Mouse (Mus musculus): ENCODE results near the gene Col6a2.

The Col6a2 gene

GRCm38 (mm10) chr10:76622928-76623680, at the start of gene Col6a2:
TSS of gene Col6a2 (minus strand) at chr10:76623630.
- DNase-seq (ENCODE audit: low spot score), result no peak

- no peak for DNase-seq (ENCODE audit: low spot score)
These were observed 48.5 kb upstream of the Col6a2 start for GRCm38 (mm10) chr10:76671939-76672338.

DNA sequence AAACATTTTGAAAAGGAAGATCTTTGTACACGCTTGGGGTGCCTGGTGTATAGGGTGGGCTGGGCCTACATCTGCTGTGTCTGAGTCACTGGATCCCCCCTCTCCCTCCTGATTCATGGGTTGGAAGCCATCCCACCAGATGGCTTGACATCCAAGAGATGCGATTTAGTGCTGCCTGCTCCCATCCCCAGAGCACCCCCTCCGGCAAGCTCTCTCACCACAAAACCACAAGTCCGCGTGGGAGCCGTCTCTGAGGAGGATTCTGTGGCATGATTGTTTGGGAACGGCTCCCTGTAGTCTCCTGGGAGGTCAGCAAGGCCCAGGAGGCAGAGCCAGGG, 45.5 kb upstream of the Col6a2 start:
- DNase-seq (ENCODE audit: low spot score), result no peak

- no peak for DNase-seq (ENCODE audit: low spot score)
These were observed 45.0 kb upstream of the Col6a2 start for GRCm38 (mm10) chr10:76668261-76668946.

DNA sequence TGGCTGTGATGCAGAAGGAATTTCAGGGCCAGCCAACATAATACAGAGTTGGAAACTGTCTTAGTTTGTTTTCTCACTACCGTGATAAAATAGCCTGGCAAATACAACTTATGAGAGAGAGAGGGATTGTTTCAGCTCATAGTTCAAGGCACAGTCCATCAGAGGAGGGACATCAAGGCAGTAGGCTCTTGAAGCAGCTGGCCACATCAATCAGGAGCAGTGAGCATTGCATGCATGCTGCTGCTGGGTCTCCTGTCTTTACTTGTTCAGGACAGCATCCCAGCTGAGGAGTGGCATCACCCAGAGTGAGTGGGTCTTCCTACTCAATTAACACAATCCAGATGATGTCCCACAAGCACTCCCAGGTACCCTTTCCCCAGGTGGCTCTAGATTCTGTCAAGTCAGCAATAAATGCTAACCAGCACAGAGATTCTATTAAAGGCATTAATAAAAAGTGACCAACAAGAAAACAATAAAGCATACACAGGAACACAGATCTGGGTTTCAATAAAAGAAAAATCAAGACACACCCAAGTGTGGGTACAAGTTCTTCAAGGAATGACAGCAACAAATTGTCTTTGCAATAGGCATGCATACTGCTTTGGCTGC, 43.9 kb upstream of the Col6a2 start:
- no peak for DNase-seq (ENCODE audit: low spot score)

- DNase-seq (ENCODE audit: low spot score), result no peak
These were observed 42.1 kb upstream of the Col6a2 start for GRCm38 (mm10) chr10:76665551-76665950.

GRCm38 (mm10) chr10:76664156-76665115, 41.0 kb upstream of the Col6a2 start:
- no peak for DNase-seq (ENCODE audit: low spot score)

DNA sequence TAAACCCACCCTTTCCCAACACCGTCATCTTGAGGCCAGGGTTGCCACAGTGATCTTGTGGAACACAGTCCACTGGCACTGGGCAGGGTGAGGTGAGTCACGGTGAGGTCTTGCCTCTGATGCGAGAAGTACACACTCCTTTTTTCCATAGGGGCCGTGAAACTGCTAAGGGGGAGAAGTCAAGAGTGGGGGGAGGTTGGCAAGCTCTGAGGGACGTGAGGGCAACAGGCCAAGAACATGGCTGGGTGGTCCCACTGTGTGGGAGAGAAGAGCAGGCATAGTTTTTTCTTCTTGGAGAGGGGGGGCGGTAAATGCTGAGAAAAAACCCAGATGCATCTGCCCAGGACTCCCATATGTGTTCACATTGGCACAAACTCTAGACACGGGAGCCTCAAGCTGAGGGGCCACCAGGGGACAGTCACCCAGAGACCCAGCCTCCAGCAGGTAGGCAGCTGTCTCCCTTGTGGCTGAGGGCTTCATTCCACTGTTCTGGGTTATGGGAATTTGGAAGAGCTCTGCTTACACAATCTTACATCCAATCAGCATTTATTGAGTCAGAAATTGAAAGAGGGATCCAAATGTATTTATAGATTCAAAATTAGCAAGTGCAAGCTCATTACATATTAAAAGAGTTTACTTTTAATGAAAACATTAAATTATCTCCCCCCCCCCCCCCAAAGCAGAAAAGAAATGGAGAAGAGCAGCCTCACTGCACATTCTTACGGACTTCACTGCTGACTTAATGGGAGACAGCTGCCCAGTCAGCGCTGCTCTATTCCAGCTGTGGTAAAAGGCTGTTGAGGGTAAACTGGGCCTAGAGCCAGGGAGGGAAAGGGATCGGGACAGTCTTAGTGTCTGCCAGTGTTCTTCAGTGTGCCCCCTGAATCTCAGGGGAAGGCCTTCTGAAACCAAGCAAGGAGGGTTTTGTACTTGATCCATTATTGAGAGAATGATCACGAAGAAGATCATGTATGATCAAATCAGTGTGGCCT, 30.2 kb upstream of the Col6a2 start:
- no peak for DNase-seq (ENCODE audit: low spot score)

DNA sequence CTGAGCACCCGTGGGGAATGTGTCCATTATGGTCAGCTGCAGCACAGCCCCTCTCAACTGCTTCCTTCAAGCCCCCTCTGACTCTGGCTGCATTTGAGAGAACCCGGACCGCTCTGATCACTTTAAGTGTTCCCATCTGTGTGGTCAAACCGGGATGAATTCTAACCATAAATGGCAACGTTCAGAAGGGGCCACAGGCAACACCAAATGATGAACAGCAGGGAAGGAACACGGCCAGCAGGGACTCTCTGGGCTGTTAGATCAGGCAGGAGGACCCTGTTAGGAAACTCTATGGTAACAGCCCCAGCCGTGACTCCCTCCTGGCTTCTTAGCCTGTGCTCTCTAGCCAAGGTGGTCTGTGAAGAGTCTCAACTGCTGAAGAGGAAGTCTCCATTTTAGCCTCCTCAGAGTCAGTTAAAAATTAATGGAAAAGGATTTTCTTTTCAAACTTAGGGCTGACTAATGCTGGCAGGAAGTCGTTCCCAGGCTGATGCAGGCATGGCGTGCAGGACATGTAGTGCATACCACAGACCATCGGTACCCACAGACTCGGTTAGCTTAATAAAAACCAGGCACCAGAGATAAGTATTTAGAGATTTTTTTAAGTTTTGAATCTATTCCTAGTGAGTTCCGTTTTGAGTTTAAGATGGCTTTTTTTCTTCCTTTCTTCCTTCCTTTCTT, 27.4 kb upstream of the Col6a2 start:
- no peak for DNase-seq (ENCODE audit: low spot score)

GRCm38 (mm10) chr10:76648738-76649137, 25.3 kb upstream of the Col6a2 start:
- DNase-seq (ENCODE audit: low spot score), result no peak

GRCm38 (mm10) chr10:76647390-76647789, 24.0 kb upstream of the Col6a2 start:
- no peak for DNase-seq (ENCODE audit: low spot score)

GRCm38 (mm10) chr10:76645686-76646085, 22.3 kb upstream of the Col6a2 start:
- no peak for DNase-seq (ENCODE audit: low spot score)

DNA sequence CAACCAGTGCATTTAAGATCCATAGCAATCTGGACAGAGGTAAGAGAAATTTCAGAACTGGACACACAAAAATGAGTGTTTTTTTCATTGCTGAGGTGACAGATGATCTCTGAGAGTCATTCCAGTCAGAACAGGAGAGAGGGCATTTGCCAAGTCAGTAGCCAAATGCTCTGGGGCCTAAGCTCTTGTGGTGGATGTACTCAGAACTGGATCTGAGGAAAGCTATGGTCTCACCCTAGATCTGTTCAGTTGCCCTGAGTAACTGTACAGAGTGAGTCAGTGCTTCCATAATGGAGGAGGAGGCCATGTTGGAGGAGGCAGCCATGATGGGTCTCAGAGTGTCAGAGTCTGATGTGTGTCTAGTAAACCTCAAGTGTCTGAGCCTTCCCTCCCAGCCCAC, 21.6 kb upstream of the Col6a2 start:
- no peak for DNase-seq (ENCODE audit: low spot score)

DNA sequence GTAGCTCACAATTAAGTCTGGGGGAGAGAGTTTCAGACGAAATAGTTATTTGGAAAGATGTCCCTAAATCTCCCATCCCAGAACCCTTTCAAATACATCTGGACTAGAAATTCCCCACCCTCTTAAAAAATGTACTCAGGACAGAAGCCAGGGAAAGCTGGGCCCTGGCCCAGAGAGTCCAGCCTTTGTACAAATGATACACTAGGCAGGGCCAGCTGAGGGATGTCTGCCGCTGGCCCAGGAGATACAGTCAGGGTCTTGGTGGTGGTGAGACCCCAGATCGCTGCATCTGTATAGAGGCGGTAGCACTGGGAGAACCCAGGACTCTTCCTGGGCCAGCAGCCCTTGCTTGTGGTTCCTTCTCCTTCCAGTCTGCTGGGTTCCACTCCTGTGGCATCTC, 20.6 kb upstream of the Col6a2 start:
- DNase-seq (ENCODE audit: low spot score), result no peak

DNA sequence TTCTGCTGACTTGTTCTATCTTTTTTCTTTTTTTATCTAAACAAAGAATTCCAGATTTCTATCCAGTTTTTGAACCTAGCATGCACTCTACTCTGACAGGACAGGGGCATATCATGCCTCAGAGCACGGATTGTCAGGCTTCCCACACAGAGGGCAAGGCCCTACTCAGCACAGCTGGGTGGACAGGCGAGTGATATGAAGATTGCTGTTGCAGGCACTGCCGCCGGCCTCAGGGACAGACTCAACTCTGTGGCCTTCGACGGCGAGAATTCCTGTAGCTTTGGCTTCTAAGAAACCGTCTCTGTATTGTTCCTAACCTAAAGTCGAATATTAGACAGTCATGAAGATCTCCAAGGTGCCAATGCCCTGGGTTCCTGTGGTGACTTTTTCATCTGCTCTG, 20.0 kb upstream of the Col6a2 start:
- DNase-seq (ENCODE audit: low spot score), result no peak

- no peak for DNase-seq (ENCODE audit: low spot score)
These were observed 19.4 kb upstream of the Col6a2 start for GRCm38 (mm10) chr10:76642628-76643434.

GRCm38 (mm10) chr10:76641894-76642627, 18.6 kb upstream of the Col6a2 start:
- no peak for DNase-seq (ENCODE audit: low spot score)

- no peak for DNase-seq (ENCODE audit: low spot score)
These were observed 16.5 kb upstream of the Col6a2 start for GRCm38 (mm10) chr10:76639952-76640351.

DNA sequence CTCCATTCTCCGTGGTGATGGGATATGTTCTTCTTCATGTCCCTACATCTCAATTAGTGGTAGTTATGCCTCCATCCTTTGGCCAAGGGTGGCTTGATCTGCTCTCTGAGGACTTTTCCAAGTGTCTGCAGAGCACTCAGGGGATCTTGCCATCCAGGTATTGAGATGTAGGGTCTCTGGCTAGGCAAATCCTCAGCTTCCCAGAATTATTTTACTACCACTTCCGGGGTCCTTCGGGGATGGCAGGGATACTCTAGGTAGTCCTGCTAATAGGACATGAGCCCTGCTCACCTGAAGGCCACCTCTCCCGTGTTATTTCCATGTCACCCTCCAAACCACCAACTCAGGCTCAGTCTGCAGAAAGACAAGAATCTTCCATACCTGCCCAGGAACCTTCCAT, 13.2 kb upstream of the Col6a2 start:
- no peak for DNase-seq (ENCODE audit: low spot score)
